Mouse (Mus musculus) erythroblast, embryonic 14.5 days (primary cell): ENCODE results near the gene Tfrc.

Experiments
- GATA1 ChIP-seq: IDR thresholded peaks from 2 replicates; pipeline ENCODE4 v1.6.1; 2012; ENCODE audit warnings: low read length, inconsistent platforms, mixed read lengths
- TAL1 ChIP-seq: IDR thresholded peaks from 3 replicates; pipeline ENCODE4 v1.6.1; 2012; ENCODE audit warnings: low read length, inconsistent platforms, mixed read lengths

GRCm38 (mm10) chr16:32667552-32667872 lies 58.8 kb downstream of the Tfrc start:
- TF ChIP-seq GATA1 (no peak), TAL1 (no peak)
